Mouse (Mus musculus) liver, adult (tissue): ENCODE results near the gene Wdr24.

ENCODE experiments used
- GATA4 ChIP-seq: IDR thresholded peaks from 2 replicates; pipeline ENCODE4 v1.6.1; 2014; ENCODE audit warnings: mild to moderate bottlenecking, low read length; ENCODE audit not compliant: insufficient replicate concordance

Wdr24 gene

GRCm38 (mm10) chr17:25834595-25835222 lies 11.3 kb downstream of the Wdr24 start:
- TF ChIP-seq GATA4, result no peak

DNA sequence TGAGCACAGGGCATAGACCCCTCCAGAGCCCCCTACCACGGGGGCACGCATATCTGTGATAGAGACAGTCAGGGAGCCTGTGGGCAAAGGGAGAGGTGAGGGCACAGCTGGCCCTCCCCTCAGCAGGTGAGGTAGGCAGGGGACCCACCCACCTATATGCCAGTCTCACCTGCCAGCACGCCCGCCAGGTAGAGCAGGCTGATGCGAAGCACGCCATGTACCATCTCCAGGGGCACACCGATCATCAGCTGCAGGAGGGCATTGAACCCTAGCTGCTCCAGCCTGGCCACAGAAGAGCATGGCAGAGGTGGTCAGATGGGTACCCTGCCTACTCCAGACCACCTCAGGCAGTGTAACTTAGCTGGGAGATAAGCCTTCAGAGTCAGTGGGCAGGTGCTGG lies 11.9 kb downstream of the Wdr24 start:
- no peak for TF ChIP-seq GATA4

GRCm38 (mm10) chr17:25835816-25836215 lies 12.4 kb downstream of the Wdr24 start:
- no peak for TF ChIP-seq GATA4

DNA sequence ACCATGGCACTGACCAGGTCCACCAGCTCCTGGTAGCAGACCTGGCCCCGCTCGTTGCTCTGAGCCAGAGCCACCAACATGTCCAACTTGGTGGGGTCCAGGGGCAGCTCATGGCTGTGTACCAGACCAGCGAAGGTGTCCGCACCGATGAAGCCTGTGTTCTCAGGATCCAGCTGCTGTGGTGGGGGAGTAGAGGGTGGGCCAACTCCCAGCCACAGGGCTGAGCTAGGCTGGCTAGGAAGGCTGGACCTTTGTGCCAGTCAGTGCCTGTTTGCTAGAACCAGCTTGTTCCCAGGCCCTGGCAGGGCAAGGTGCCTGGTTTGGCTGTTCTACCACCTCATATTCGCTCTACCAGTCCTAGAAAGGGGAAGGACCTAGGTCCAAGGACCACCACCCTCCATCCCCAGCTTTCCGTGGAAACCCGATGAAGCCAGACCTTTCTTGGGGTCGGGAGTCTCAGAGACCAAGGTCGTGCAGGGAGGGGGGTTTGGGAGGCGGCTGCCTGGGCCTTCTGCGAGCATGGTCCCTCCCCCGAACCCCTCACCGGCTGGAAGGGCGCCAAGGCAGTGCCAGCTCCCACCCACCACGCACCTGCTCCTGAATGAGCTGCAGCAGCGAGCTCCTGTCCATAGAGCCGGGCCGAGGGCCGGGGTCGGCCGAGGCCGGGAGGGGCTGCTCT lies 13.1 kb downstream of the Wdr24 start:
- no peak for TF ChIP-seq GATA4

- no peak for TF ChIP-seq GATA4
These were observed 13.6 kb downstream of the Wdr24 start, which contains the start of gene Rhbdl1 for GRCm38 (mm10) chr17:25837076-25837410. Gene Rhbdl1, minus strand, starts transcription at chr17:25837295.

GRCm38 (mm10) chr17:25837533-25837932 lies 14.1 kb downstream of the Wdr24 start:
- TF ChIP-seq GATA4, result no peak

GRCm38 (mm10) chr17:25838904-25839303 lies 15.5 kb downstream of the Wdr24 start:
- no peak for TF ChIP-seq GATA4

DNA sequence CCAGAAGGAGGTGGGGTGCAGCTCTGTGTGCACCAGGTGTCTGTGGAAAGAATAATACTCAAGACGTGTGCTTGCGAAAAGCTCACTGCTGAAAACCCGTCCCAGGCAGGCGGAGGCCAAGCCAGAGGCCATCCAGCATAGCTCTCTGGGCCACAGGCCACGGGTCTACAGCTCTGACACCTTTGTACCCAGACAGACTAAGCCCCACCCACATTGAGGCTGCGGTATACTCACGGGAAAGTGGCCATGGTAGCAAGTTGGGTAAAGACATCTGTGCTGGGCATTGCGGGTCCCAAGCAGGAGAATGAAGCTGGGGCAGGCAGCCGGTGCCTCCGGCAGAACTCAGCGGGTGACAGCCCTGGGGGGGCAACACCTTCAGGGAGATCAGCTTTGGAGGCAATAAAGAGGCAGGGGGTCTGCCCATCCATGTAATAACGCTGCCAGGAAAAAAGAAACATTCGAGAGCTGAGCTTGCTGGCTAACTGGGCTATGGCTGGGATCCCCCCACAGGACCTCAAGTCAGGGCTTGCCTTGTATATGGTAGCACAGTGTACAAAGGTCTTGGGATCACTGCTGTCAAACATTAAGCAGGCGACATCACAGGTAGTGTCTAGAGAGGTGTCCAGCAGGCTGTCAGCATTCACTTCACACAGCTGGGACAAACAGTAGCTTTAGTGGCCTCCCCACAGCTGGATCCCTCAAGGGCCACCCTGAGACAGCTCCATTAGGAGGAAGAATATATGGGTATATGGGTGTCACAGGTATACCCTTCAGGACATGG lies 16.2 kb downstream of the Wdr24 start:
- no peak for TF ChIP-seq GATA4

GRCm38 (mm10) chr17:25840519-25840918 lies 17.1 kb downstream of the Wdr24 start:
- no peak for TF ChIP-seq GATA4

DNA sequence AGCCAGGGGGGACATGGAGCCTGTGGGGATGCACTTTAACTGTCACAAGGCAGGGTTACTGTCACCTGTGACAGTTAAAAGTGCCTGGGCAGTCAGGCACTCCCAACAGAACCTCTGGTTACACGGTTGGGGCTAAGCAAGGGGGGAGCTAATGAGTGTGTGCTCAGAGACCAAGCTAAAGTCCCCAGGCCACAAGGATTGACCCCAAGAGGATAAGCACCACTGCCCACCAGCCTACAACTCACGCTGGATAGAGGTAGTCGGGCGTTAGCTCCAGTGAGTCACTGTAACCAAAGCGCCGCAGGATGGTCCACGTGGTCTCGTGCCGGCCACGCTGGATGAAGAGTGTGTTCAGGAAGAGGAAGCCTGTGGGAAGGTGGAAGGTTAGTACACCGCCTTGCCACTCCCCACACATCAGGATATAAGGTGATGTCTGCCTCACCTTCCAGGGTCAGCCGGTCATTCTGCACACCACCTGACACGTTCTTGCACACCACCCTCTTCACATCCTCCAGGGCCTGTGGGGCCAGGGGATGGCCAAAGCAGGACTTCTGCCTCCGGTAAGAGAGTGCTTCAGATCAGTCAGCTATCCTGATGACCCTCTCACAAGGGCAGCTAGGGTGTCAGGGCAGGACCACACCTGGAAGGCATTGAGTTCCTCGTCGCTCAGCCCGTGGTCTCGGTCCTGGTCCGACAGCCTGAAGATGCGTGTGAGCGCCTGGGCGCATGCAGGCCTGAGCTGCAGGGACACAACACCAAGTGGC lies 17.9 kb downstream of the Wdr24 start, which contains the start of gene Gm20683:
Gene Gm20683 (minus strand): TSS at position 647 of the 764 bp plus-strand sequence.
- TF ChIP-seq GATA4, result no peak

GRCm38 (mm10) chr17:25842509-25842908 lies 19.1 kb downstream of the Wdr24 start:
- no peak for TF ChIP-seq GATA4

GRCm38 (mm10) chr17:25843122-25843521 lies 19.7 kb downstream of the Wdr24 start:
- no peak for TF ChIP-seq GATA4

GRCm38 (mm10) chr17:25843636-25844395 lies 20.4 kb downstream of the Wdr24 start:
- TF ChIP-seq GATA4, result no peak

DNA sequence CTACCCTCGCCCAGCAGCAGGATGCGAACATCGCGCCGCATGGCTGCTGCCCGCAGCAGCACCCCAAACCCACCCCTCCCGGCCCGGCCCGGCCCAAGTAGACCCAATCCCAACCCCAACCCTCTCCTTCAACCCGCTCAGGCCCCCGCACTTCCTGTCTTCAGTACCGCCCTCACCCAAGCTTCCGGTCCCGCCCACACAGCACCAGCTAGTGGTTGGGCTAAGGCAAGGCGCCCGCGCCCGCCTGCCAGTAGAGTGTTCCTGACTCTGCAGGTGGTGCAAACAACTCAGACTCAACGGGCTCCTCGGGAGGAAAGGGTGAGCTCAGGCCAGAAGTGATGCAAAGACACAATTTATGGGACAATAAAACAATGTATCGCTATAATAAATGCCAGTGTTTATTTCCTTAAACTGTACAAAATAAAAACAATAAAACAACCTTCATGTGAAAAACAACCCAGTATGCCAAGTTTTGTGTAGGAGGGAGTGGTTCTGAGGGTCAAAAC lies 21.0 kb downstream of the Wdr24 start, which contains the start of gene Rhot2:
Gene Rhot2 (minus strand): TSS at position 456 of the 506 bp plus-strand sequence.
- no peak for TF ChIP-seq GATA4
